Mouse (Mus musculus): ENCODE measurements around the gene Zfp64. TPM values are rescaled to one million over a fixed set of nuclear protein-coding genes. Genes with fewer than 3 reads are reported as not detected.

The Zfp64 gene
- polyA plus RNA-seq (2012; ENCODE audit: low replicate concordance), result 30.5 and 35.3 TPM in 2 replicates

GRCm38 (mm10) chr2:168954835-168955716 is at the start of gene Zfp64:
TSS of gene Zfp64 (minus strand) at chr2:168955587.

Other genes with a start within 250 kb of the Zfp64 start
- gene Atp9a, start 213.2 kb downstream of the Zfp64 start, polyA plus RNA-seq (2012; ENCODE audit: low replicate concordance), result 7.7 and 10.4 TPM in 2 replicates
- gene Sall4, start 187.6 kb downstream of the Zfp64 start, polyA plus RNA-seq (2012; ENCODE audit: low replicate concordance), result not detected in 2 replicates